In the genomic region with DNA sequence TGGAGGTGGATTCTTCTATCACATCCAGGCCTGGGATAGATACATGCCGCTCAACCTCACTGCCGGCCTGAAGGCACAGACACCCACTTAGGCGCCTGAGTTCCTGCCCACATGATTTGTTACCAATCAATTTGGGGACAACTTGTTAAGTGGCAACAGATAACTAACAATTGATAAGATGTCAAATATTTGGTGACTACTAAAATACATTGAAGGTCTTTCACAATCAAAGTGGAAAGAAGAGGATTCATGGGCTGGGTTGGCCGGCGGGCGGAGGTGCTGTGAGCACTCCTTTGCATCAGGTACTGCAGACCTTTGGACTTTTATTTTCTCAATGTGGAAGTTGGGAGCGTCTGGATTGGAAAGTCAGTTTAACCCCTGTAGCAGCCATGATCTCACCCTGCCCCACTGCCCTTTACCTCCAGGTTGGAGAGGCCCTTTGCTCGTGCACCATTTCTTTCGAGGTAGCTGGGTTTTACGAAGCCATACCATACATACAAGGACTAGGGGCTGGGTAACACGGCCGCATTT, we compare ENCODE assay signal across 8 mouse cellular contexts.
DNase-seq lines count a peak whose midpoint lies in the region; ATAC-seq and TF ChIP-seq lines count a peak whose summit lies in the region.

No protein-coding gene starts in this region.

- intact Hi-C loops in left cerebral cortex, adult 2 months (cut with DNase I), result no loop called here
- intact Hi-C loops in left cerebral cortex, postnatal 25 days (cut with DNase I), result no loop called here

- no peak overlapping the region for H3K27ac ChIP-seq in left cerebral cortex, adult 2 months
- peak overlapping the region; percentile 63 for H3K27ac ChIP-seq in embryonic facial prominence, embryonic 15.5 days (replicated peaks)
- peak overlapping the region; percentile 90 for H3K27ac ChIP-seq in intestine, embryonic 16.5 days (ENCODE audit: low read length)
- no peak overlapping the region for H3K27ac ChIP-seq in neural tube, embryonic 13.5 days (replicated peaks)

- peak overlapping the region; percentile 28; the same call in 1 of the 2 replicates for H3K9ac ChIP-seq in embryonic facial prominence, embryonic 15.5 days
- peak overlapping the region; percentile 77 for H3K9ac ChIP-seq in intestine, embryonic 16.5 days (ENCODE audit: low read depth, low read length)
- peak overlapping the region; percentile 79 for H3K9ac ChIP-seq in neural tube, embryonic 13.5 days

- no peaks in the 10 kb centered on the region for H3K36me3 ChIP-seq in embryonic facial prominence, embryonic 15.5 days
- H3K36me3 ChIP-seq in intestine, embryonic 16.5 days (ENCODE audit: control insufficient read depth, insufficient read depth, low read length), result no peaks in the 10 kb centered on the region
- H3K36me3 ChIP-seq in neural tube, embryonic 13.5 days, result no peaks in the 10 kb centered on the region

- no peak for TF ChIP-seq CTCF in left cerebral cortex, adult 2 months (IDR thresholded peaks at IDR 0.05)

- H3K4me2 ChIP-seq in embryonic facial prominence, embryonic 15.5 days (replicated peaks), result peak overlapping the region; percentile 84
- H3K4me2 ChIP-seq in intestine, embryonic 16.5 days (ENCODE audit: low read depth, low read length), result peak overlapping the region; percentile 86
- peak overlapping the region; percentile 95 for H3K4me2 ChIP-seq in neural tube, embryonic 13.5 days

- H3K9me3 ChIP-seq in embryonic facial prominence, embryonic 15.5 days (replicated peaks), result no peaks in the 10 kb centered on the region
- H3K9me3 ChIP-seq in intestine, embryonic 16.5 days (ENCODE audit: control insufficient read depth, low read length), result no peaks in the 10 kb centered on the region
- H3K9me3 ChIP-seq in neural tube, embryonic 13.5 days, result no peaks in the 10 kb centered on the region

- WGBS in embryonic facial prominence, embryonic 15.5 days, result 46% methylated on average over 12 of the region's 12 CpGs
- 37% methylated on average over 12 of the region's 12 CpGs for WGBS in intestine, embryonic 16.5 days
- 46% methylated on average over 12 of the region's 12 CpGs for WGBS in neural tube, embryonic 13.5 days

- no peak for DNase-seq in left cerebral cortex, adult 2 months (ENCODE audit: extremely low spot score in 1 of 2, low spot score in 2 of 2)
- DNase-seq in left cerebral cortex, postnatal 25 days (ENCODE audit: low spot score in 2 of 2), result no peak
- DNase-seq in Muller cell, postnatal 12 days (ENCODE audit: inconsistent ontology term), result no peak
- no peak for DNase-seq in cerebellum, adult 9-11 months

- no peaks in the 10 kb centered on the region for H3K27me3 ChIP-seq in embryonic facial prominence, embryonic 15.5 days
- no peaks in the 10 kb centered on the region for H3K27me3 ChIP-seq in intestine, embryonic 16.5 days (replicated peaks; ENCODE audit: control insufficient read depth, insufficient read depth, low read length)
- no peaks in the 10 kb centered on the region for H3K27me3 ChIP-seq in neural tube, embryonic 13.5 days

- peak overlapping the region; percentile 64; the same call in 1 of the 2 replicates for H3K4me3 ChIP-seq in left cerebral cortex, adult 2 months
- peak overlapping the region; percentile 71 for H3K4me3 ChIP-seq in embryonic facial prominence, embryonic 15.5 days (replicated peaks)
- H3K4me3 ChIP-seq in intestine, embryonic 16.5 days (ENCODE audit: low read length), result peak overlapping the region; percentile 72
- peak overlapping the region; percentile 67 for H3K4me3 ChIP-seq in neural tube, embryonic 13.5 days

- ATAC-seq in embryonic facial prominence, embryonic 15.5 days (ENCODE audit: insufficient number of reproducible peaks, low FRiP score, low TSS enrichment, low read depth), result no peak
- peak; percentile 29 for ATAC-seq in intestine, embryonic 16.5 days
- ATAC-seq in neural tube, embryonic 13.5 days (ENCODE audit: low read depth), result no peak
- no peak for ATAC-seq in inflammation-experienced regulatory T-cells, adult 6 months

- H3K4me1 ChIP-seq in embryonic facial prominence, embryonic 15.5 days, result peaks cover 17% of the 10 kb centered on the region
- H3K4me1 ChIP-seq in intestine, embryonic 16.5 days (ENCODE audit: control insufficient read depth, insufficient read depth, low read length), result peaks cover 13% of the 10 kb centered on the region
- peaks cover 33% of the 10 kb centered on the region for H3K4me1 ChIP-seq in neural tube, embryonic 13.5 days (replicated peaks)

Comparison
In these comparisons a context has a peak if more than half of its experiments do, and no peak if none do; other contexts are left out.
1. H3K27ac ChIP-seq: peak in embryonic facial prominence, embryonic 15.5 days (single experiment) and intestine, embryonic 16.5 days (single experiment); none in left cerebral cortex, adult 2 months (single experiment) and neural tube, embryonic 13.5 days (single experiment).
2. H3K9ac ChIP-seq: peak in every context shown above with its lines; median percentile 79 in neural tube, embryonic 13.5 days; 77 in intestine, embryonic 16.5 days; 28 in embryonic facial prominence, embryonic 15.5 days.
3. Peak in every context shown above with its lines, with median percentiles within 50 percentile points of each other: H3K4me3 ChIP-seq and H3K4me2 ChIP-seq.